Mouse (Mus musculus): ENCODE results near the gene Gm20219. TPM values are rescaled to one million over a fixed set of nuclear protein-coding genes. Genes with fewer than 3 reads are reported as not detected.
A peak's percentile ranks its signal among the peaks of the same experiment; 100 is the strongest.

The Gm20219 gene
- polyA plus RNA-seq, 1 experiment from 2014 or later, result 1.6 TPM

GRCm38 (mm10) chr17:56561866-56562265 lies 7.7 kb upstream of the Gm20219 start:
- H3K27me3 ChIP-seq (ENCODE audit: control insufficient read depth, insufficient read depth, low read length), result no peaks in the 10 kb centered on the region
- no peak overlapping the region for H3K4me2 ChIP-seq (replicated peaks; ENCODE audit: low read depth, low read length)
- H3K36me3 ChIP-seq (ENCODE audit: control insufficient read depth, insufficient read depth, low read length), result peaks cover 62% of the 10 kb centered on the region
- H3K4me3 ChIP-seq (ENCODE audit: low read length), result no peak overlapping the region
- no peaks in the 10 kb centered on the region for H3K9me3 ChIP-seq (ENCODE audit: control insufficient read depth, low read length)
- WGBS, result 86% methylated on average over 2 of the region's 2 CpGs
- no peak for ATAC-seq (ENCODE audit: low FRiP score, low TSS enrichment)
- H3K4me1 ChIP-seq (ENCODE audit: control insufficient read depth, insufficient read depth, low read length), result no peaks in the 10 kb centered on the region
- no peak overlapping the region for H3K27ac ChIP-seq (ENCODE audit: low read depth, low read length)
- H3K9ac ChIP-seq (ENCODE audit: low read depth, low read length), result no peak overlapping the region

GRCm38 (mm10) chr17:56560131-56560530 lies 5.9 kb upstream of the Gm20219 start:
- 69% methylated on average over 1 of the region's 1 CpGs for WGBS
- H3K36me3 ChIP-seq (ENCODE audit: control insufficient read depth, insufficient read depth, low read length), result peaks cover 45% of the 10 kb centered on the region
- no peak overlapping the region for H3K9ac ChIP-seq (ENCODE audit: low read depth, low read length)
- no peaks in the 10 kb centered on the region for H3K9me3 ChIP-seq (ENCODE audit: control insufficient read depth, low read length)
- H3K4me3 ChIP-seq (ENCODE audit: low read length), result no peak overlapping the region
- no peak overlapping the region for H3K27ac ChIP-seq (ENCODE audit: low read depth, low read length)
- ATAC-seq (ENCODE audit: low FRiP score, low TSS enrichment), result no peak
- no peaks in the 10 kb centered on the region for H3K4me1 ChIP-seq (ENCODE audit: control insufficient read depth, insufficient read depth, low read length)
- H3K4me2 ChIP-seq (replicated peaks; ENCODE audit: low read depth, low read length), result no peak overlapping the region
- H3K27me3 ChIP-seq (ENCODE audit: control insufficient read depth, insufficient read depth, low read length), result no peaks in the 10 kb centered on the region

- Histone ChIP-seq H3K27me3 (ENCODE audit: control insufficient read depth, insufficient read depth, low read length) (no peaks in the 10 kb centered on the region), H3K4me1 (ENCODE audit: control insufficient read depth, insufficient read depth, low read length) (no peaks in the 10 kb centered on the region), H3K9me3 (ENCODE audit: control insufficient read depth, low read length) (no peaks in the 10 kb centered on the region), H3K4me3 (ENCODE audit: low read length) (no peak overlapping the region), H3K27ac (ENCODE audit: low read depth, low read length) (no peak overlapping the region), H3K36me3 (ENCODE audit: control insufficient read depth, insufficient read depth, low read length) (peaks cover 37% of the 10 kb centered on the region), H3K9ac (ENCODE audit: low read depth, low read length) (no peak overlapping the region), H3K4me2 (replicated peaks; ENCODE audit: low read depth, low read length) (no peak overlapping the region)
- WGBS, result 72% methylated on average over 3 of the region's 3 CpGs
- ATAC-seq (ENCODE audit: low FRiP score, low TSS enrichment), result no peak
These were observed 5.2 kb upstream of the Gm20219 start for GRCm38 (mm10) chr17:56559386-56559785.

GRCm38 (mm10) chr17:56558448-56558847 lies 4.3 kb upstream of the Gm20219 start:
- Histone ChIP-seq H3K27me3 (ENCODE audit: control insufficient read depth, insufficient read depth, low read length) (no peaks in the 10 kb centered on the region), H3K9me3 (ENCODE audit: control insufficient read depth, low read length) (no peaks in the 10 kb centered on the region), H3K36me3 (ENCODE audit: control insufficient read depth, insufficient read depth, low read length) (peaks cover 28% of the 10 kb centered on the region), H3K4me3 (ENCODE audit: low read length) (no peak overlapping the region), H3K9ac (ENCODE audit: low read depth, low read length) (no peak overlapping the region), H3K27ac (ENCODE audit: low read depth, low read length) (no peak overlapping the region), H3K4me2 (replicated peaks; ENCODE audit: low read depth, low read length) (no peak overlapping the region), H3K4me1 (ENCODE audit: control insufficient read depth, insufficient read depth, low read length) (no peaks in the 10 kb centered on the region)
- 24% methylated on average over 3 of the region's 3 CpGs for WGBS
- ATAC-seq (ENCODE audit: low FRiP score, low TSS enrichment), result peak; percentile 54

GRCm38 (mm10) chr17:56552781-56553363 lies 1.3 kb downstream of the Gm20219 start:
- Histone ChIP-seq H3K36me3 (ENCODE audit: control insufficient read depth, insufficient read depth, low read length) (no peaks in the 10 kb centered on the region), H3K4me3 (ENCODE audit: low read length) (no peak overlapping the region), H3K9ac (ENCODE audit: low read depth, low read length) (no peak overlapping the region), H3K27me3 (ENCODE audit: control insufficient read depth, insufficient read depth, low read length) (no peaks in the 10 kb centered on the region), H3K9me3 (ENCODE audit: control insufficient read depth, low read length) (no peaks in the 10 kb centered on the region), H3K4me2 (replicated peaks; ENCODE audit: low read depth, low read length) (no peak overlapping the region), H3K4me1 (ENCODE audit: control insufficient read depth, insufficient read depth, low read length) (no peaks in the 10 kb centered on the region), H3K27ac (ENCODE audit: low read depth, low read length) (no peak overlapping the region)
- WGBS, result 63% methylated on average over 5 of the region's 5 CpGs
- 0 out of 2 replicates have a peak, but pooled peaks have one; percentile 24 for ATAC-seq (ENCODE audit: low FRiP score, low TSS enrichment)

- Histone ChIP-seq H3K4me1 (ENCODE audit: control insufficient read depth, insufficient read depth, low read length) (no peaks in the 10 kb centered on the region), H3K9me3 (ENCODE audit: control insufficient read depth, low read length) (no peaks in the 10 kb centered on the region), H3K27ac (ENCODE audit: low read depth, low read length) (no peak overlapping the region), H3K9ac (ENCODE audit: low read depth, low read length) (no peak overlapping the region), H3K4me3 (ENCODE audit: low read length) (no peak overlapping the region), H3K27me3 (ENCODE audit: control insufficient read depth, insufficient read depth, low read length) (no peaks in the 10 kb centered on the region), H3K4me2 (replicated peaks; ENCODE audit: low read depth, low read length) (no peak overlapping the region), H3K36me3 (ENCODE audit: control insufficient read depth, insufficient read depth, low read length) (no peaks in the 10 kb centered on the region)
- 83% methylated on average over 6 of the region's 6 CpGs for WGBS
- no peak for ATAC-seq (ENCODE audit: low FRiP score, low TSS enrichment)
These were observed 2.2 kb downstream of the Gm20219 start for GRCm38 (mm10) chr17:56551841-56552581.

- no peak for ATAC-seq (ENCODE audit: low FRiP score, low TSS enrichment)
- H3K27me3 ChIP-seq (ENCODE audit: control insufficient read depth, insufficient read depth, low read length), result no peaks in the 10 kb centered on the region
- no peak overlapping the region for H3K4me2 ChIP-seq (replicated peaks; ENCODE audit: low read depth, low read length)
- no peaks in the 10 kb centered on the region for H3K36me3 ChIP-seq (ENCODE audit: control insufficient read depth, insufficient read depth, low read length)
- H3K27ac ChIP-seq (ENCODE audit: low read depth, low read length), result no peak overlapping the region
- H3K9me3 ChIP-seq (ENCODE audit: control insufficient read depth, low read length), result no peaks in the 10 kb centered on the region
- WGBS, result 66% methylated on average over 12 of the region's 12 CpGs
- H3K9ac ChIP-seq (ENCODE audit: low read depth, low read length), result no peak overlapping the region
- no peaks in the 10 kb centered on the region for H3K4me1 ChIP-seq (ENCODE audit: control insufficient read depth, insufficient read depth, low read length)
- H3K4me3 ChIP-seq (ENCODE audit: low read length), result no peak overlapping the region
These were observed 3.3 kb downstream of the Gm20219 start for GRCm38 (mm10) chr17:56550784-56551475.

GRCm38 (mm10) chr17:56548605-56549105 lies 5.5 kb downstream of the Gm20219 start:
- Histone ChIP-seq H3K9ac (ENCODE audit: low read depth, low read length) (no peak overlapping the region), H3K4me1 (ENCODE audit: control insufficient read depth, insufficient read depth, low read length) (no peaks in the 10 kb centered on the region), H3K4me2 (replicated peaks; ENCODE audit: low read depth, low read length) (no peak overlapping the region), H3K27me3 (ENCODE audit: control insufficient read depth, insufficient read depth, low read length) (no peaks in the 10 kb centered on the region), H3K9me3 (ENCODE audit: control insufficient read depth, low read length) (no peaks in the 10 kb centered on the region), H3K27ac (ENCODE audit: low read depth, low read length) (no peak overlapping the region), H3K36me3 (ENCODE audit: control insufficient read depth, insufficient read depth, low read length) (no peaks in the 10 kb centered on the region), H3K4me3 (ENCODE audit: low read length) (no peak overlapping the region)
- 68% methylated on average over 4 of the region's 4 CpGs for WGBS
- ATAC-seq (ENCODE audit: low FRiP score, low TSS enrichment), result no peak

Measured in kidney, embryonic 14.5 days (tissue).